Mouse (Mus musculus) right cerebral cortex, postnatal 36 days (tissue): ENCODE data around the gene Sdk2.

Experiments
- DNase-seq, 2 experiments: peaks; one replicate each; pipeline ENCODE4 v3.0.0; 2022; ENCODE audit warnings: low spot score in 2 of 2, mixed read lengths in 1 of 2

Sdk2 gene

GRCm38 (mm10) chr11:113791357-113792215 lies 275.3 kb downstream of the Sdk2 start:
- DNase-seq, result peak; percentile 52 to 64

GRCm38 (mm10) chr11:113789101-113789500 lies 277.7 kb downstream of the Sdk2 start:
- no peak for DNase-seq

GRCm38 (mm10) chr11:113788183-113788789 lies 278.6 kb downstream of the Sdk2 start:
- no peak for DNase-seq

GRCm38 (mm10) chr11:113787432-113788182 lies 279.2 kb downstream of the Sdk2 start:
- DNase-seq, result no peak

GRCm38 (mm10) chr11:113787009-113787408 lies 279.8 kb downstream of the Sdk2 start:
- DNase-seq, result no peak

- no peak for DNase-seq
Measured at GRCm38 (mm10) chr11:113786395-113786794, 280.5 kb downstream of the Sdk2 start.

- peak; percentile 37 to 43 for DNase-seq
Measured at GRCm38 (mm10) chr11:113785406-113786171, 281.3 kb downstream of the Sdk2 start.

- DNase-seq, result no peak
Measured at GRCm38 (mm10) chr11:113784656-113785396, 282.0 kb downstream of the Sdk2 start.

- DNase-seq, result no peak
Measured at GRCm38 (mm10) chr11:113782496-113782895, 284.4 kb downstream of the Sdk2 start.

GRCm38 (mm10) chr11:113782006-113782405 lies 284.8 kb downstream of the Sdk2 start:
- no peak for DNase-seq

GRCm38 (mm10) chr11:113779680-113780041 lies 287.2 kb downstream of the Sdk2 start:
- DNase-seq, result no peak

- no peak for DNase-seq
Measured at GRCm38 (mm10) chr11:113778733-113779679, 287.8 kb downstream of the Sdk2 start.

- no peak for DNase-seq
Measured at GRCm38 (mm10) chr11:113777878-113778464, 288.9 kb downstream of the Sdk2 start.

GRCm38 (mm10) chr11:113776851-113777511 lies 289.9 kb downstream of the Sdk2 start:
- no peak for DNase-seq

- DNase-seq, result no peak
Measured at GRCm38 (mm10) chr11:113774773-113775172, 292.1 kb downstream of the Sdk2 start.

- DNase-seq, result no peak
Measured at GRCm38 (mm10) chr11:113773191-113773590, 293.7 kb downstream of the Sdk2 start.

GRCm38 (mm10) chr11:113771187-113771586 lies 295.7 kb downstream of the Sdk2 start:
- no peak for DNase-seq

GRCm38 (mm10) chr11:113768356-113768755 lies 298.5 kb downstream of the Sdk2 start:
- DNase-seq, result no peak

GRCm38 (mm10) chr11:113767285-113767684 lies 299.6 kb downstream of the Sdk2 start:
- DNase-seq, result no peak
